Mouse (Mus musculus) MEL (cell line): ENCODE data around the gene Sds. TPM values are rescaled to one million over a fixed set of nuclear protein-coding genes. Genes with fewer than 3 reads are reported as not detected.
A peak's percentile ranks its signal among the peaks of the same experiment; 100 is the strongest.

Experiments used
- DNase-seq: peaks from one replicate; pipeline ENCODE4 v3.0.0; 2011; ENCODE audit warnings: low read depth, low spot score
- H3K27ac ChIP-seq: 2 replicates; pipeline ENCODE4 v1.5.1; 2012; ENCODE audit warnings: low read depth, mild to moderate bottlenecking, control low read depth, low read length, moderate library complexity; ENCODE audit not compliant: control insufficient read depth
- H3K27me3 ChIP-seq, 2 experiments: fragments of 150-350 bp in 1 of 2; sonication (generic) in 1 of 2; 2 replicates each; pipeline ENCODE4 v1.6.1; 2012; ENCODE audit warnings: low read length in 2 of 2, mild to moderate bottlenecking in 2 of 2, improper control_type of control experiment in 1 of 2, moderate library complexity in 1 of 2; ENCODE audit not compliant: insufficient read depth in 2 of 2, control insufficient read depth in 1 of 2
- H3K36me3 ChIP-seq, 2 experiments: 2 replicates each; pipeline ENCODE4 v1.6.1; 2012 to 2014; ENCODE audit warnings: low read length in 2 of 2, improper control_type of control experiment in 1 of 2, inconsistent platforms in 1 of 2, mild to moderate bottlenecking in 1 of 2; ENCODE audit not compliant: insufficient read depth in 2 of 2, control insufficient read depth in 1 of 2
- H3K4me1 ChIP-seq, 2 experiments: fragments of 150-350 bp in 1 of 2; sonication (generic) in 1 of 2; 2 replicates each; pipeline ENCODE4 v1.6.1; 2012; ENCODE audit warnings: low read length in 2 of 2, improper control_type of control experiment in 1 of 2, mild to moderate bottlenecking in 1 of 2; ENCODE audit not compliant: insufficient read depth in 2 of 2, control insufficient read depth in 1 of 2
- H3K4me3 ChIP-seq, 2 experiments: fragments of 150-350 bp in 1 of 2; sonication (generic) in 1 of 2; 2 replicates each; pipeline ENCODE4 v1.5.1; 2012; ENCODE audit warnings: low read depth in 2 of 2, low read length in 2 of 2, mild to moderate bottlenecking in 2 of 2, moderate library complexity in 2 of 2, control low read depth in 1 of 2, improper control_type of control experiment in 1 of 2; ENCODE audit not compliant: control insufficient read depth in 1 of 2, insufficient read depth in 1 of 2
- H3K79me2 ChIP-seq: 2 replicates; pipeline ENCODE4 v1.6.1; 2012; ENCODE audit warnings: mild to moderate bottlenecking, low read length, moderate library complexity; ENCODE audit not compliant: control insufficient read depth, poor library complexity, insufficient read depth
- H3K9ac ChIP-seq: 2 replicates; pipeline ENCODE4 v1.6.1; 2012; ENCODE audit warnings: low read depth, mild to moderate bottlenecking, control low read depth, low read length, moderate library complexity; ENCODE audit not compliant: control insufficient read depth, poor library complexity, severe bottlenecking
- H3K9me3 ChIP-seq: fragments of 150-350 bp; sonication (generic); replicated peaks from 2 replicates; pipeline ENCODE4 v1.6.1; 2012; ENCODE audit warnings: mild to moderate bottlenecking, low read length, improper control_type of control experiment, moderate library complexity; ENCODE audit not compliant: insufficient read depth
- BHLHE40 ChIP-seq: IDR thresholded peaks from 2 replicates; pipeline ENCODE4 v1.6.1; 2012; ENCODE audit warnings: low read depth, mild to moderate bottlenecking, inconsistent platforms, low read length, improper control_type of control experiment, borderline replicate concordance
- CHD1 ChIP-seq: IDR thresholded peaks from 2 replicates; pipeline ENCODE4 v1.6.1; 2012; ENCODE audit warnings: low read depth, mild to moderate bottlenecking, inconsistent platforms, low read length, improper control_type of control experiment
- CHD2 ChIP-seq: IDR thresholded peaks from 2 replicates; pipeline ENCODE4 v1.6.1; 2011; ENCODE audit warnings: low read length, improper control_type of control experiment
- E2F4 ChIP-seq: IDR thresholded peaks from 2 replicates; pipeline ENCODE4 v1.6.1; 2011; ENCODE audit warnings: low read depth, low read length, improper control_type of control experiment, borderline replicate concordance
- ELF1 ChIP-seq: IDR thresholded peaks from 2 replicates; pipeline ENCODE4 v1.6.1; 2014; ENCODE audit warnings: low read depth, mild to moderate bottlenecking, inconsistent platforms, low read length, improper control_type of control experiment, moderate library complexity
- EP300 ChIP-seq, 2 experiments: IDR thresholded peaks; 2 replicates each; pipeline ENCODE4 v1.6.1; 2011; ENCODE audit warnings: improper control_type of control experiment in 2 of 2, low read length in 2 of 2, low read depth in 1 of 2, mild to moderate bottlenecking in 1 of 2
- ETS1 ChIP-seq: IDR thresholded peaks from 2 replicates; pipeline ENCODE4 v1.6.1; 2012; ENCODE audit warnings: low read depth, mild to moderate bottlenecking, inconsistent platforms, low read length, improper control_type of control experiment, moderate library complexity
- GABPA ChIP-seq: IDR thresholded peaks from 2 replicates; pipeline ENCODE4 v1.6.1; 2012; ENCODE audit warnings: low read depth, mild to moderate bottlenecking, inconsistent platforms, low read length, improper control_type of control experiment, moderate library complexity
- GATA1 ChIP-seq: IDR thresholded peaks from 2 replicates; pipeline ENCODE4 v1.6.1; 2011; ENCODE audit warnings: low read depth, low read length, improper control_type of control experiment
- HCFC1 ChIP-seq: IDR thresholded peaks from 2 replicates; pipeline ENCODE4 v1.6.1; 2012; ENCODE audit warnings: low read depth, mild to moderate bottlenecking, inconsistent platforms, low read length, improper control_type of control experiment, moderate library complexity
- JUND ChIP-seq: IDR thresholded peaks from 2 replicates; pipeline ENCODE4 v1.6.1; 2011; ENCODE audit warnings: low read depth, mild to moderate bottlenecking, improper control_type of control experiment, low read length
- KAT2A ChIP-seq: conservative IDR thresholded peaks from 2 replicates; pipeline ENCODE4 v1.6.1; 2012; ENCODE audit warnings: low read depth, low read length, improper control_type of control experiment, inconsistent platforms
- MAX ChIP-seq: IDR thresholded peaks from 2 replicates; pipeline ENCODE4 v1.6.1; 2011; ENCODE audit warnings: low read length, improper control_type of control experiment
- MAZ ChIP-seq: IDR thresholded peaks from 2 replicates; pipeline ENCODE4 v1.6.1; 2012; ENCODE audit warnings: low read depth, mild to moderate bottlenecking, inconsistent platforms, low read length, improper control_type of control experiment
- MEF2A ChIP-seq: IDR thresholded peaks from 2 replicates; pipeline ENCODE4 v1.6.1; 2014; ENCODE audit warnings: low read depth, mild to moderate bottlenecking, inconsistent platforms, low read length, improper control_type of control experiment; ENCODE audit not compliant: poor library complexity, insufficient replicate concordance, severe bottlenecking; ENCODE audit errors: extremely low read depth
- MXI1 ChIP-seq: IDR thresholded peaks from 2 replicates; pipeline ENCODE4 v1.6.1; 2011; ENCODE audit warnings: mild to moderate bottlenecking, low read depth, low read length, improper control_type of control experiment
- MYB ChIP-seq: IDR thresholded peaks from 2 replicates; pipeline ENCODE4 v1.6.1; 2011; ENCODE audit warnings: mild to moderate bottlenecking, low read depth, low read length, improper control_type of control experiment
- MYC ChIP-seq: IDR thresholded peaks from 2 replicates; pipeline ENCODE4 v1.6.1; 2011; ENCODE audit warnings: low read depth, mild to moderate bottlenecking, low read length, improper control_type of control experiment, moderate library complexity
- NRF1 ChIP-seq: IDR thresholded peaks from 2 replicates; pipeline ENCODE4 v1.6.1; 2014; ENCODE audit warnings: low read depth, mild to moderate bottlenecking, inconsistent platforms, low read length, improper control_type of control experiment, moderate library complexity; ENCODE audit not compliant: poor library complexity, insufficient read depth, severe bottlenecking
- POLR2A ChIP-seq, 2 experiments: IDR thresholded peaks; 2 replicates each; pipeline ENCODE4 v1.6.1; 2011 to 2012; ENCODE audit warnings: low read length in 2 of 2, mild to moderate bottlenecking in 2 of 2, control low read depth in 1 of 2, improper control_type of control experiment in 1 of 2, low read depth in 1 of 2, moderate library complexity in 1 of 2; ENCODE audit not compliant: control insufficient read depth in 1 of 2, insufficient read depth in 1 of 2, poor library complexity in 1 of 2
- POLR2AphosphoS5 ChIP-seq: IDR thresholded peaks from 2 replicates; pipeline ENCODE4 v1.6.1; 2012; ENCODE audit warnings: low read depth, borderline replicate concordance, mild to moderate bottlenecking, inconsistent platforms, low read length, moderate library complexity, mixed read lengths
- RAD21 ChIP-seq: IDR thresholded peaks from 2 replicates; pipeline ENCODE4 v1.6.1; 2011; ENCODE audit warnings: mild to moderate bottlenecking, low read depth, low read length, improper control_type of control experiment
- RCOR1 ChIP-seq: IDR thresholded peaks from 2 replicates; pipeline ENCODE4 v1.6.1; 2012; ENCODE audit warnings: low read depth, mild to moderate bottlenecking, inconsistent platforms, low read length, improper control_type of control experiment
- SIN3A ChIP-seq: IDR thresholded peaks from 2 replicates; pipeline ENCODE4 v1.6.1; 2012; ENCODE audit warnings: low read length, improper control_type of control experiment, inconsistent platforms
- TAL1 ChIP-seq: IDR thresholded peaks from 2 replicates; pipeline ENCODE4 v1.6.1; 2012; ENCODE audit warnings: mild to moderate bottlenecking, inconsistent platforms, low read length, moderate library complexity, mixed read lengths
- TBP ChIP-seq: IDR thresholded peaks from 2 replicates; pipeline ENCODE4 v1.8.0; 2011; ENCODE audit warnings: low read depth, low read length, improper control_type of control experiment
- TCF12 ChIP-seq: IDR thresholded peaks from 2 replicates; pipeline ENCODE4 v1.6.1; 2014; ENCODE audit warnings: low read depth, mild to moderate bottlenecking, inconsistent platforms, low read length, improper control_type of control experiment, moderate library complexity
- UBTF ChIP-seq: IDR thresholded peaks from 2 replicates; pipeline ENCODE4 v1.6.1; 2012; ENCODE audit warnings: low read depth, mild to moderate bottlenecking, inconsistent platforms, low read length, improper control_type of control experiment, moderate library complexity, borderline replicate concordance; ENCODE audit not compliant: insufficient read depth
- USF1 ChIP-seq: IDR thresholded peaks from 2 replicates; pipeline ENCODE4 v1.6.1; 2014; ENCODE audit warnings: low read depth, mild to moderate bottlenecking, inconsistent platforms, low read length, improper control_type of control experiment, moderate library complexity
- USF2 ChIP-seq, 2 experiments: IDR thresholded peaks; 2 replicates each; pipeline ENCODE4 v1.6.1; 2011 to 2012; ENCODE audit warnings: improper control_type of control experiment in 2 of 2, low read length in 2 of 2, borderline replicate concordance in 1 of 2, inconsistent platforms in 1 of 2, low read depth in 1 of 2, mild to moderate bottlenecking in 1 of 2; ENCODE audit not compliant: insufficient read depth in 1 of 2
- ZC3H11A ChIP-seq: IDR thresholded peaks from 2 replicates; pipeline ENCODE4 v1.6.1; 2012; ENCODE audit warnings: low read depth, mild to moderate bottlenecking, inconsistent platforms, low read length, improper control_type of control experiment
- ZKSCAN1 ChIP-seq: IDR thresholded peaks from 2 replicates; pipeline ENCODE4 v1.6.1; 2012; ENCODE audit warnings: low read depth, mild to moderate bottlenecking, inconsistent platforms, low read length, improper control_type of control experiment, moderate library complexity
- ZMIZ1 ChIP-seq: IDR thresholded peaks from 2 replicates; pipeline ENCODE4 v1.6.1; 2012; ENCODE audit warnings: low read depth, mild to moderate bottlenecking, inconsistent platforms, low read length, improper control_type of control experiment, moderate library complexity
- polyA plus RNA-seq, 2 experiments: library from polyadenylated mRNA; stranded (reverse) in 1 of 2; unstranded in 1 of 2; fragments of >175 nt in 1 of 2; fragments of >200 nt in 1 of 2; gene quantifications; 2 replicates each; pipeline versions ENCODE4 v1.2.1 to v1.2.4; 2012; ENCODE audit warnings: low replicate concordance in 2 of 2, low read depth in 1 of 2; ENCODE audit not compliant: insufficient read length in 2 of 2, insufficient read depth in 1 of 2, missing spikeins in 1 of 2
- total RNA-seq: library from RNA; depleted of rRNA; stranded (reverse); fragments of 300-350 nt; gene quantifications from 2 replicates; pipeline ENCODE4 v1.2.3, GENCODE M21; 2012

The Sds gene
- total and polyA plus RNA-seq, 3 experiments = 0.17 TPM; not detected in 2

DNA sequence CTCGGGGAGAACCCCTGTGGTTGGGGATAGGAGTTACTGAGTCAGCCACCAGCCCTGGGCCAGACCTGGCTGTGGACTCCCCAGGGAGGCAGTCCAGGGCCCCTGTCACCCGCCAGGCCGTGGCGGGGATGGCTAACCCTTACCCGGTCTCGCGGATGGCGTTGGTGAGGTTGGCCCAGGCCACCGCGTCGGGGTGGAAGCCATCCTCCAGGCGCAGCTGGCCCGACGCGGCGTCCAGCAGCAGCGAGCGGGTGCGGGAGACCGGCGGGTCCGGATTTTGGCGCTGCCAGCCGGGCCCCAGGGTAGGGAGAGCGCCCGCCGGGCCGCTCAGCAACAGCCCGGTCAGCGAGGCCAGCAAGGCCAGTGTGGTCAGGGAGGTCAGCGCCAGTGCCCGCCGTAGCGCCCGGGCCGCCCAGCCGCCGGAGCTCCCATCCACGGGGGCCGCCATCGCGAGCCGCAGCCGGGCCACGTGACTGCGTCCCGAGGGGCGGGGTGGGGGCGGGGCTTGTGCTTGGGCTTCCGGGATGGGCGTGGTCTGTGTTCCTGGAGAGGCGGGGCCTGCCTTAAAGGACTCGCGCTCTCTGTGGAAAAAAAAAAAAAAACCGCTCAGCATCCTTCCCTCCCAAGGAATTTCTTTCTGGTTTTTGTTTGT lies 26.9 kb downstream of the Sds start, which contains the start of gene Plbd2 (continued):
- TF ChIP-seq MEF2A = no peak
- TF ChIP-seq ZC3H11A = no peak
- TF ChIP-seq BHLHE40 = peak; percentile 59; the same call in 1 of the 2 replicates

DNA sequence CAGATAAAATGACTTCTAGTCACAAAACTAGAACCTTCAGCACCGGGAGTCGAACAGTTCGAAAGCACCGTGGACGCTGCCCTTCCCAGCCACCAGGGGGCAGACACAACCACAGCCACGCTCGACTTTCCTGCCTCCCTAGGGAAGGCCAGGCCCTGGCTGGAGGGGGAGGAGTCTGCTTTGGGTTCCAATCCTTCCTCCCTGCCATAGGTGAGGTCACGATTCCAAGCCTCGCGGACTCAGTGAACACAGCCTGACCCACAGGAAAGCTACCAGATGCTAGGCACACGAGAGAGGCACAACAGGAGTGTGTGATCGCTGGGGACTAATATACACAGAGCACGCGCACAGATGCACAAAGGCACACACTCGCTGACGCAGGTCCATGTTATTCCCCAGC lies 29.0 kb downstream of the Sds start:
- no peaks in the 10 kb centered on the region for H3K9me3 ChIP-seq
- peaks cover 0 to 4% of the 10 kb centered on the region in 2 experiments; a peak in 1 of 4 replicates for H3K36me3 ChIP-seq
- peak; percentile 88 for DNase-seq
- H3K27ac ChIP-seq = no peak overlapping the region
- peak overlapping the region; percentile 63 for H3K9ac ChIP-seq
- H3K4me1 ChIP-seq = peaks cover 0 to 10% of the 10 kb centered on the region in 2 experiments
- H3K27me3 ChIP-seq = no peaks in the 10 kb centered on the region
- H3K79me2 ChIP-seq = peaks cover 13% of the 10 kb centered on the region
- peak overlapping the region; percentile 61 to 75 for H3K4me3 ChIP-seq
- TF ChIP-seq ZMIZ1 (no peak), MAZ (no peak), ETS1 (no peak), GATA1 (no peak), ZKSCAN1 (no peak), BHLHE40 (no peak), POLR2A (IDR thresholded peaks at IDR 0.05; ENCODE audit: control insufficient read depth in 1 of 2, insufficient read depth in 1 of 2, low read depth in 1 of 2, low read length in 2 of 2, poor library complexity in 1 of 2) (peak in 1 of 2 experiments; percentile 54; a peak in 2 of 4 replicates), CHD1 (no peak), POLR2AphosphoS5 (no peak), USF1 (no peak), USF2 (IDR thresholded peaks at IDR 0.05; ENCODE audit: borderline replicate concordance in 1 of 2, insufficient read depth in 1 of 2, low read depth in 1 of 2, low read length in 2 of 2) (no peak), MXI1 (peak; percentile 66; the same call in 1 of the 2 replicates), HCFC1 (peak; percentile 46; the same call in 1 of the 2 replicates), TCF12 (no peak), MYB (no peak), JUND (no peak), E2F4 (no peak), MYC (peak; percentile 45; the same call in 1 of the 2 replicates), UBTF (no peak), EP300 (IDR thresholded peaks at IDR 0.05; ENCODE audit: low read depth in 1 of 2, low read length in 2 of 2) (no peak), RAD21 (peak; percentile 79), KAT2A (no peak), ELF1 (no peak), TBP (0 out of 2 replicates have a peak, but pooled peaks have one; percentile 13), SIN3A (peak; percentile 48; the same call in 1 of the 2 replicates), GABPA (no peak), TAL1 (no peak), NRF1 (peak; percentile 53; the same call in 1 of the 2 replicates), ZC3H11A (peak; percentile 77), RCOR1 (no peak), MAX (peak; percentile 36; the same call in 1 of the 2 replicates), MEF2A (no peak), CHD2 (no peak)
